Mouse (Mus musculus) MEL (cell line): ENCODE data around the gene Snx7. TPM values are rescaled to one million over a fixed set of nuclear protein-coding genes. Genes with fewer than 3 reads are reported as not detected.

Experiments used
- DNase-seq: peaks from one replicate; pipeline ENCODE4 v3.0.0; 2011; ENCODE audit warnings: low read depth, low spot score
- H3K27ac ChIP-seq: 2 replicates; pipeline ENCODE4 v1.5.1; 2012; ENCODE audit warnings: low read depth, mild to moderate bottlenecking, control low read depth, low read length, moderate library complexity; ENCODE audit not compliant: control insufficient read depth
- H3K27me3 ChIP-seq, 2 experiments: fragments of 150-350 bp in 1 of 2; sonication (generic) in 1 of 2; 2 replicates each; pipeline ENCODE4 v1.6.1; 2012; ENCODE audit warnings: low read length in 2 of 2, mild to moderate bottlenecking in 2 of 2, improper control_type of control experiment in 1 of 2, moderate library complexity in 1 of 2; ENCODE audit not compliant: insufficient read depth in 2 of 2, control insufficient read depth in 1 of 2
- H3K36me3 ChIP-seq, 2 experiments: 2 replicates each; pipeline ENCODE4 v1.6.1; 2012 to 2014; ENCODE audit warnings: low read length in 2 of 2, improper control_type of control experiment in 1 of 2, inconsistent platforms in 1 of 2, mild to moderate bottlenecking in 1 of 2; ENCODE audit not compliant: insufficient read depth in 2 of 2, control insufficient read depth in 1 of 2
- H3K4me1 ChIP-seq, 2 experiments: fragments of 150-350 bp in 1 of 2; sonication (generic) in 1 of 2; 2 replicates each; pipeline ENCODE4 v1.6.1; 2012; ENCODE audit warnings: low read length in 2 of 2, improper control_type of control experiment in 1 of 2, mild to moderate bottlenecking in 1 of 2; ENCODE audit not compliant: insufficient read depth in 2 of 2, control insufficient read depth in 1 of 2
- H3K4me3 ChIP-seq, 2 experiments: fragments of 150-350 bp in 1 of 2; sonication (generic) in 1 of 2; 2 replicates each; pipeline ENCODE4 v1.5.1; 2012; ENCODE audit warnings: low read depth in 2 of 2, low read length in 2 of 2, mild to moderate bottlenecking in 2 of 2, moderate library complexity in 2 of 2, control low read depth in 1 of 2, improper control_type of control experiment in 1 of 2; ENCODE audit not compliant: control insufficient read depth in 1 of 2, insufficient read depth in 1 of 2
- H3K79me2 ChIP-seq: 2 replicates; pipeline ENCODE4 v1.6.1; 2012; ENCODE audit warnings: mild to moderate bottlenecking, low read length, moderate library complexity; ENCODE audit not compliant: control insufficient read depth, poor library complexity, insufficient read depth
- H3K9ac ChIP-seq: 2 replicates; pipeline ENCODE4 v1.6.1; 2012; ENCODE audit warnings: low read depth, mild to moderate bottlenecking, control low read depth, low read length, moderate library complexity; ENCODE audit not compliant: control insufficient read depth, poor library complexity, severe bottlenecking
- H3K9me3 ChIP-seq: fragments of 150-350 bp; sonication (generic); replicated peaks from 2 replicates; pipeline ENCODE4 v1.6.1; 2012; ENCODE audit warnings: mild to moderate bottlenecking, low read length, improper control_type of control experiment, moderate library complexity; ENCODE audit not compliant: insufficient read depth
- EP300 ChIP-seq, 2 experiments: IDR thresholded peaks; 2 replicates each; pipeline ENCODE4 v1.6.1; 2011; ENCODE audit warnings: improper control_type of control experiment in 2 of 2, low read length in 2 of 2, low read depth in 1 of 2, mild to moderate bottlenecking in 1 of 2
- GATA1 ChIP-seq: IDR thresholded peaks from 2 replicates; pipeline ENCODE4 v1.6.1; 2011; ENCODE audit warnings: low read depth, low read length, improper control_type of control experiment
- HCFC1 ChIP-seq: IDR thresholded peaks from 2 replicates; pipeline ENCODE4 v1.6.1; 2012; ENCODE audit warnings: low read depth, mild to moderate bottlenecking, inconsistent platforms, low read length, improper control_type of control experiment, moderate library complexity
- MAX ChIP-seq: IDR thresholded peaks from 2 replicates; pipeline ENCODE4 v1.6.1; 2011; ENCODE audit warnings: low read length, improper control_type of control experiment
- NELFE ChIP-seq: IDR thresholded peaks from 2 replicates; pipeline ENCODE4 v1.6.1; 2011; ENCODE audit warnings: low read depth, low read length, improper control_type of control experiment
- POLR2A ChIP-seq, 2 experiments: IDR thresholded peaks; 2 replicates each; pipeline ENCODE4 v1.6.1; 2011 to 2012; ENCODE audit warnings: low read length in 2 of 2, mild to moderate bottlenecking in 2 of 2, control low read depth in 1 of 2, improper control_type of control experiment in 1 of 2, low read depth in 1 of 2, moderate library complexity in 1 of 2; ENCODE audit not compliant: control insufficient read depth in 1 of 2, insufficient read depth in 1 of 2, poor library complexity in 1 of 2
- RCOR1 ChIP-seq: IDR thresholded peaks from 2 replicates; pipeline ENCODE4 v1.6.1; 2012; ENCODE audit warnings: low read depth, mild to moderate bottlenecking, inconsistent platforms, low read length, improper control_type of control experiment
- SIN3A ChIP-seq: IDR thresholded peaks from 2 replicates; pipeline ENCODE4 v1.6.1; 2012; ENCODE audit warnings: low read length, improper control_type of control experiment, inconsistent platforms
- TAL1 ChIP-seq: IDR thresholded peaks from 2 replicates; pipeline ENCODE4 v1.6.1; 2012; ENCODE audit warnings: mild to moderate bottlenecking, inconsistent platforms, low read length, moderate library complexity, mixed read lengths
- ZC3H11A ChIP-seq: IDR thresholded peaks from 2 replicates; pipeline ENCODE4 v1.6.1; 2012; ENCODE audit warnings: low read depth, mild to moderate bottlenecking, inconsistent platforms, low read length, improper control_type of control experiment
- ZKSCAN1 ChIP-seq: IDR thresholded peaks from 2 replicates; pipeline ENCODE4 v1.6.1; 2012; ENCODE audit warnings: low read depth, mild to moderate bottlenecking, inconsistent platforms, low read length, improper control_type of control experiment, moderate library complexity
- ZNF384 ChIP-seq: IDR thresholded peaks from 2 replicates; pipeline ENCODE4 v1.6.1; 2012; ENCODE audit warnings: low read depth, mild to moderate bottlenecking, inconsistent platforms, low read length, improper control_type of control experiment
- polyA plus RNA-seq, 2 experiments: library from polyadenylated mRNA; stranded (reverse) in 1 of 2; unstranded in 1 of 2; fragments of >175 nt in 1 of 2; fragments of >200 nt in 1 of 2; gene quantifications; 2 replicates each; pipeline versions ENCODE4 v1.2.1 to v1.2.4; 2012; ENCODE audit warnings: low replicate concordance in 2 of 2, low read depth in 1 of 2; ENCODE audit not compliant: insufficient read length in 2 of 2, insufficient read depth in 1 of 2, missing spikeins in 1 of 2
- total RNA-seq: library from RNA; depleted of rRNA; stranded (reverse); fragments of 300-350 nt; gene quantifications from 2 replicates; pipeline ENCODE4 v1.2.3, GENCODE M21; 2012

Snx7 gene
- total and polyA plus RNA-seq, 3 experiments = not detected

DNA sequence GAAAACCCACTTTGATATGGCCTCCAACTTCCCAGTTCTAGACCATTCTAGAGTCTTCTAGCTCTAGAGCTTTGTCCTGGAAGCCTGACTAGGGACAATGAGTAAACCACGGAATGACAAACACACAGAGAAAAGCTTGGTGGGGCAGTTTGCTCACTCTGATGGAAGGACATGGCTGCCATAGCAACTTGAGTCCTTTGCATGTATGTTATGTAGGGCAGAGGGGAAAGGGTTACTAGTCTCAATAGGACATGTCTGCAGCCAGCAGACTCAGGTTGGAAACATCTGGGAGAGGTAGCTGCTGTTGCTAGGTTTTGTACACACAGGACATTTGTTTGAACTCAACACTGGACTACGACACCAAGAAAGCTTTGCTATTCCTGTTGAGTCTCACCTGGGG lies 77.5 kb downstream of the Snx7 start:
- H3K4me1 ChIP-seq = no peaks in the 10 kb centered on the region
- H3K9me3 ChIP-seq = no peaks in the 10 kb centered on the region
- no peak overlapping the region for H3K27ac ChIP-seq
- DNase-seq = no peak
- no peak overlapping the region for H3K9ac ChIP-seq
- H3K27me3 ChIP-seq = no peaks in the 10 kb centered on the region
- H3K36me3 ChIP-seq = no peaks in the 10 kb centered on the region
- no peak overlapping the region for H3K4me3 ChIP-seq
- H3K79me2 ChIP-seq = no peaks in the 10 kb centered on the region
- TF ChIP-seq GATA1 (no peak), ZC3H11A (no peak), EP300 (IDR thresholded peaks at IDR 0.05; ENCODE audit: low read depth in 1 of 2, low read length in 2 of 2) (no peak), TAL1 (no peak), HCFC1 (no peak)

DNA sequence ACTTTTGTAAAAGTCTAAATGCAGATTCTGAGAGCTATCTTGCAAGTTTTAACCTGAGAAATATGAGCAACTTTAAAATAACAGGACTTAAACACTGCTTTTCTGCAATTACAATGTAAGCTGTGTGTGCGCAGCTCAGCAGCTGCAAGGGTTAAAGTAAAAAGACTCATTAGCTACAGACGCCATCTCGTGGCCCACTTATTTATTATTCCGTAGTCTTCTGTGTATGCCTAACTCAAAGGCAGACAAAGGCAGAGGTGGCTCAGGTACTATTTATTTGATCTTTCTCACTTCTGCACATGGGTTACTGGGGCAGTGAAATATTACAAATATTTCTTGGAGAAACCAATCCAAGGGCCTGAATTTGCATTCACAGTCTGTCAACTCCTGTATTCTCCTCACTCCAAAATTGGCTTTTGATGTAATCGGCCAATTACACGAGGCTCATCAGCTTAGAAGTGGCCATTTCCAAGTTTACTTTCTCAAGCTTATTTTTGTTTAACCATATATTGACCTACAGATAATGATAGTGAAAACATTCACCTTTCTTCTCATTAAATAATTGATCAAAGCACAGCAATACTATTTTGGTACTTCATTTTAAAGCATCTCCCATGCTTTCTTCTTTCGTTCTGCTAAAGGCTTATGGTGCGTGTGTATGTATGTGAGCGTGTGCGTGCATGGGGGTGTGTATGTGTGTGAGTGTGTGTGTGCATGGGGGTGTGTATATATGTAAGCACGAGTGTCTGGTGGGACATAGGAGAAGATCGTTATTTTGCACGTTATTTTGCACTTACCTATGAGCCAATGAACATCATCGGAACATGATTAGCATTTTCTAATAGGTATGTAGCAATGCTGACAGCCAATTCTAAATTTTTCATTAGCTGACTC lies 79.7 kb downstream of the Snx7 start:
- Histone ChIP-seq H3K27ac (no peak overlapping the region), H3K79me2 (no peaks in the 10 kb centered on the region), H3K4me3 (no peak overlapping the region), H3K9me3 (no peaks in the 10 kb centered on the region), H3K9ac (no peak overlapping the region), H3K27me3 (no peaks in the 10 kb centered on the region), H3K36me3 (no peaks in the 10 kb centered on the region), H3K4me1 (no peaks in the 10 kb centered on the region)
- no peak for TF ChIP-seq ZNF384
- no peak for DNase-seq

DNA sequence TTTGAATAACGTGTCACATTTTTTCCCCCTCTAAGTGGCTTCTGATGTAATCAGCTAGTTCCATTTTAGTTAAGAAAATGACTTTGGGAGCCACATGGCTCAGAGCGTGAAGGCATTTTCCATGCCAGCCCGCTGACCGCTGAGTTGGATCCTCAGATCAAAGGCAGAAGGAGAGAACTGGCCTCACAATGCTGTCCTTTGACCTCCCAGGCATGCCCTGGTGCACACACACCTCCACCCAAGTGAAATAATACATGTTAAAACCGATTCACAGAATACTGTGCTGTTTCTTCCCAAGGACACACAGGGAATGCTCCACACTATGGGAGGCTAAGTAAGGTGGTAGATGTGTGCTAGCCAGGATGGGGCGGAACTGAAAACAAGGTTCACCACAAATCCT lies 81.5 kb downstream of the Snx7 start:
- no peak overlapping the region for H3K9ac ChIP-seq
- no peak for TF ChIP-seq MAX
- no peak for TF ChIP-seq SIN3A
- TF ChIP-seq EP300 (IDR thresholded peaks at IDR 0.05; ENCODE audit: low read depth in 1 of 2, low read length in 2 of 2) = no peak
- TF ChIP-seq NELFE = no peak
- no peak for TF ChIP-seq ZKSCAN1
- TF ChIP-seq POLR2A (IDR thresholded peaks at IDR 0.05; ENCODE audit: control insufficient read depth in 1 of 2, insufficient read depth in 1 of 2, low read depth in 1 of 2, low read length in 2 of 2, poor library complexity in 1 of 2) = no peak
- TF ChIP-seq RCOR1 = no peak
- DNase-seq = no peak
- H3K27ac ChIP-seq = no peak overlapping the region
- no peaks in the 10 kb centered on the region for H3K79me2 ChIP-seq
- no peaks in the 10 kb centered on the region for H3K4me1 ChIP-seq
- H3K36me3 ChIP-seq = no peaks in the 10 kb centered on the region
- H3K4me3 ChIP-seq = no peak overlapping the region
- H3K9me3 ChIP-seq = no peaks in the 10 kb centered on the region
- no peaks in the 10 kb centered on the region for H3K27me3 ChIP-seq
